Mouse (Mus musculus) urinary bladder, postnatal 4 days (tissue): ENCODE results near the gene Bcr.

Source experiments
- DNase-seq, 2 experiments: peaks; one replicate each; pipeline ENCODE4 v3.0.0; 2021 to 2022; ENCODE audit warnings: low spot score in 2 of 2

Bcr gene

GRCm38 (mm10) chr10:75178911-75179310 lies 118.5 kb downstream of the Bcr start:
- peak in 1 of 2 experiments; percentile 13 for DNase-seq

DNA sequence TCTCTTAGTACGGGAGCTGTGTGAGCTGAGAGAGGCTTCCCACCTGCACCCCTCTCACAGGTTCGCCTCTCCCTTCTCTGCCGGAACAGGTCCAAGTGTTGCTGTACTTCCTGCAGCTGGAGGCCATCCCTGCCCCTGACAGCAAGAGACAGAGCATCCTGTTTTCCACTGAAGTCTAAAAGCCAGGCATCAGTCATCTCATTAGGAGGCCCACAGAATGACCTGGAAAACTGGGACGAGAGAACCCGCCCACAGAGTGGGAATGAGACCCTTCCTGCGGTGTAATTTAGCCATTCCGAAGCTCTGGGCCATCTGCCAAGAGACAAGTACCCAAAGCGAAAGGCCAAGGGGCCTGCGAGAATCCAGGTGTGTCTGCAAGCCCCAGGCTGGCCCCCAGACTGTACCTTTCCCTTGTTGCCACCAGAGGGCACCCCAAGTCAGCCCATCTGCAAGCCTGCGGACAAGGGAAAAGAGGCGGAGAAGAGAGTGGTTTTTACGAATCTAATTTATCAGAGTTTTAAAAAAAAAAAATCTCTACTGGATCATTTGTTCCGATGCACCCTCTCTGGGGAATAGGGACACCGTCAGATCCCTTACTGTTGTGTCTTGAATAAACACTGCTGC lies 121.9 kb downstream of the Bcr start:
- peak; percentile 64 to 77 for DNase-seq

DNA sequence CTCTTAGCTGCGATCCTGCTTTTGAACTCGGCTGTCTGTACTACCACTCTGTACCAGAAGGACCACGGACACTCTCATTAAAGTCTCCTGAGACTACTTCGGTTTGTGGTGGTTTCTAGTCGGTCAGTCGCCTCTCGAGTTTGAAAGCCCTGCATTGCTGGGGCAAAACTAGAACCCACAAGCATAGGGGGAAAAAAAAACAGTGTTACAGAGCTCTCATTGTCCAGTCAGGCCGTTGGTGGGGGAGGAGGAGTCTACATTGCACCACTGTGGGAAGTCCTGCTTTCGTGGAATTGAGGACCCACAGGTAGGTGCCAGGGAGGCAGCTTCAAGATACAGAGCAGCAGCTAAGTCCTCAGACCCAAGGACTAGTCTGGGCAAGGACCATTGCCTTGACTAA lies 124.4 kb downstream of the Bcr start:
- no peak for DNase-seq

DNA sequence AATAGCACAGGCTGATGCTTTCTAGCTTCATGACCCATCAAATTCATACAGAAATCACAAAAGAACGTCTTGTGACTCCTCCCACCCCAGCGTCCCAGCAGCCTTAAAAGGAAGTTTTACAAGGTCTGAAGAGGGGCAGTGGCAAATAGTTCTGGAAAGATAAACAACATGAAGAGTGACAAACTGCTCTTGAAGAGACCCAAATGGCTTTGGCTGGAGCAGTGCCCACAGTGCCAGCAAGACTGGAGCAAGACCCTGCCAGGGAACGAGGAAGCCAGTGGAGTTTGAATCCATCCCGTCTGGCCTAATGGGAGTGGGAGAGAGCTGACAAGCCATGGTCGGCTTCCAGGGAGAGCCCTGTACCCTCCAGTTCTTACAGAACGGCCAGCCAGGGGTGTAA lies 126.2 kb downstream of the Bcr start:
- no peak for DNase-seq

GRCm38 (mm10) chr10:75187366-75188056 lies 127.1 kb downstream of the Bcr start:
- DNase-seq: peak in 1 of 2 experiments; percentile 15

DNA sequence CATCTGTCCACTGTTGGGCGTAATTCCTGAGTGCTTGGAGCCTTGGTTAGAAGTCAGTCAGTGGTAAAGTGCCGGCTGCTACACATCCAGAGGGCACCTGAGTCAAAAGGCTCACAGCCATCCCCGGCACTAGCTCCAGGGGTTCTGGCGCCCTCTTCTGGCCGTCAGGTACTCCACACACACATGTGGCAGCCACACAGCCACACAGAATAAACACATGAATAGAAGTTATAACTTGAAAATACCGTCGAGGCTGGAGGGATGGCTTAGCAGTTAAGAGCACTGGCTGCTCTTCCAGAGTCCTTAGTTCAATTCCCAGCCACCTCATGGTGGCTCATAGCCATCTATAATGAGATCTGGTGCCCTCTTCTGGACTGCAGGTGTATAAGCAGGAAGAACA lies 131.3 kb downstream of the Bcr start:
- no peak for DNase-seq

GRCm38 (mm10) chr10:75197817-75198216 lies 137.4 kb downstream of the Bcr start:
- no peak for DNase-seq

DNA sequence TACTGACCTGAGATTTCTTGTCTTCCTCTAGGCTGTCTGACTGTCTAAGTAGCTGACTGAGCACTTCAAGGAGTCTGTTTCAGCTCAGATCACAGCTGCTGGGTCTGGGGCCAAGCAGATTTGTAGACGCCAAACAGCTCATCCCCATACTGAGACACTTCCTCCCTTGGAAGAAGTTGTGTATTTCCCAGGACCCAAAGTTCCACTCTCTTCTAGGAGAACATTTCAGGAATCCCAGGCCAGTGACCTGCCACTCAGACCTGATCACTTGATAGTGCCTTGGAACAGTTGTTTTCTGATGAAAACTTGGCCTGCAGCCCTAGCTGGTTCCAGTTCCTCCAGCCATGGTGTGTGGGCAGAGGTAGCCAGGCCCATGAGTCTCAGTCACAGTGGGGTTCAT lies 140.3 kb downstream of the Bcr start:
- no peak for DNase-seq

- no peak for DNase-seq
These were observed 145.8 kb downstream of the Bcr start for GRCm38 (mm10) chr10:75206192-75206591.

DNA sequence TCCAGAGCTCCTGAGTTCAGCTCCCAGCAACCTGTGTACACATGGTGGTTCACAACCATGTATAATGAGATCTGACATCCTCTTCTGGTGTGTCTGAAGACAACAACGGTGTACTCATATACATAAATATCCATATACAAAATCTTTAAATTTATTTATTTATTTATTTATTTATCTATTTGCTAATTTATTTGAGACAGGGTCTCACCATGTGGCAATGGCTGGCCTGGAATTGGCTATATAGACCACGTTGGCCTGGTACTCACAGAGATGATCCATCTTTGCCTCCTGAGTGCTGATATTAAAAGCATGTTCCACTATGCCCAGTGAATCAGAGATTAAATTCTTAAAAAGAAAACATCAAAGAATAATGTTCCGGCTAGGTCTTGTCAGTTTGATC lies 150.4 kb downstream of the Bcr start:
- DNase-seq: no peak

DNA sequence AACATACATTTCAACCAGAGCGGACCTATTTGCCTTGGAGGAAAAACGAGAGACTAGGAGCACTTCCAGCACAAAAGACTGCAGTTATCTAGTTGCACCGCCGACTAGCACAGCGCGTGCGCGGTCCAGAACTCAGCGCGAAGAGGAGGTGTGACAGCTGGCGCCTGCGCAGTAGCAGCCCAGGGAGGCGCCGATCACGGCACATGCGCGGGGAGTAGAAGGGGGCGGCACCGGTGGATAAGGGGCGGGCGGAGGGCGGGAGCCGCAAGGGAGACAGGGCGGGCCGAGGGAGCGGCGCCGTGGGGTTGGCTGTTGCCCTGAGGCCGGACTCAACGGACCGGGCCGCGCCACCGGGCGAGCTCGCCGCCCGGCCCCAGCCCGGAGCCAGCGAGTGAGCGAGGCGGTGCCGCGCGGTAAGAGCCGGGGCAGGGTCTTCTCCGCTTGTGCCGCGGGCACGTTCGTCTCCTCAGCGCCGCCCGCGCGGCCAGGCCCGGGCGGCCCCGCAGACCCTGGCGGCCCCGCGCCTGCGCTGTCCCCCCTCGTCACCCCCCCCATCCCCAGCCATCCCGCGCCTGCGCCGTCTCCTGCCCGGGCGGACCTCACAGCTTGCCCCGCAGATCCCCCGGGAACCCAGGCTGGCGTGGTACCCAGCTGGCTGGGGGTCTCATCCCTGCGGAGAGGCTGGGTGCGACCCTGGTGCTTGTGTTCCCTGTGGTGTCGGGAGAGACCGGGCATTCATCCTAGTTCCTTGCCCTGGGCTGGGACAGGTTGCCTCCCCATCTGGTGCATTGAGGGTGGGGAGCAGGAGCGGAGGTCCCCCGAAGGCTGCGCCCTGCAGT lies 151.6 kb downstream of the Bcr start, which contains the start of gene Specc1l:
Specc1l (plus strand) TSS at position 267 of the 839 bp plus-strand sequence.
- DNase-seq: peak; percentile 96 to 97

DNA sequence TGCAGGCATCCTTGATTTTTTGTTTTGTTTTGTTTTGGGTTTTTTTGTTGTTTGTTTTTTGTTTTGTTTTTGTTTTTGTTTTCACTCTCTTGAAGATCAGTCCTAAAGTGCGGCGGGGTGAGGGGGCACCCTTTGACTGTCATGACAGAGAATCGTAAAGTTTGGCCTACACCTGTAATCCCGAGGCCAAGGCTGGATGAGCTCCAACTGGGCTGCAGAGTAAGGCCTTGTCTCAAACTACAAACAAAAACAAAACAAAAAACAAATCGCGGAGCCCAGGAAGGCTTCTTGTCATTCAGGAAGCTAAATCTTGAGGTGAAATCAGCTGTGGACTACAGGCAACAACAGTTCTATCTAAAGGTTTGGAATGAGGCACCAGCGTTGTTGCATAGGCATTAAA lies 152.6 kb downstream of the Bcr start:
- DNase-seq: no peak

DNA sequence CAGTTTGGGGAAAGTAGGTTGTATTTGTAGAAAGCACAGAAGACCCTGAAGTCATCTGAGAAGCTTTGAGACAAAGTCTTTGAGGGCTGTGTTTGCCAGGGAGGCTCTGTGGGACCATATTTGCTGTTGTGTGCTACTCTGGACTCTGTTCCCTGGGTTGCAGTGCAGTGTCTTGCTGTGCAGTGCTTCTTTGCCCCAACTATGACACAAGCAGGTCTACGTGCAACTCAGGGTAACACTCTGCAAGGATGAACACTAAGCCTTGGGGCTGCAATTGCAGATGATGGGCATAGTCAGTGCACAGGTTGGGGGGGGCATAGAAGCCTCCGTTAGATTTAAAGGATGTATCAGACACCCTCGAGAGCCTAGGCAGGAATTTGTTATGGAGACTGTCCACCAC lies 160.3 kb downstream of the Bcr start:
- no peak for DNase-seq

DNA sequence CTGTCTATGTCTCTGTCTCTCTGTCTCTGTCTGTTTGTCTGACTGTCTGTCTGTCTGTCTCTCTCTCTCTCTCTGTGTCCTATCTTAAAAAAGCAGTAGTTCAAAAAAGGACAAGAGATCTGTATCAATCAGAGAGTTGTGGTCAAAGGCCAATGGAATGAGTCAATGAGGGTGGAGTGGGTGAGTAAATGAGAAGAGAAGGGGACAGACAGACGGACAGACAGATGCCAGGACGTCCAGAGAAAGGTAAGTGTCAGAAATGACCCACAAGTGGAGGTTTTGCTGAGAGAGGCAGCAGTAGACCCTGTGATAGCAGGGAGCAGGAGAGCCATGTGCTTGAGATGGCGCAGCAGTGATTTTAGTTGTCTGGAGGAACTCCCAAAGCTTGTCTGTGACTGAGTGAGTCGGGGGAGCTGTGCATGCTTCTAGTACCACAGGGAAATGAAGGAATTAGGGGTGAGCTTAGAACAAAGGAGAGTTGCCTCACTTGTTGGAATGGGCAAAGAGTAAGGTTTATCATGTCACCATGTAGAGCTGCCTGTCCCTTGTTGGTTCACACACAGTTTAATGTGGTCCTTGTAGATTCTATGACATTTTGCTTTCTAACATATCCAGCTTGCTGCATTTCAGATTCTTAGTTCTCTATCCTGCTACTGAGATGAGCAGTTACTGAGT lies 161.7 kb downstream of the Bcr start:
- DNase-seq: no peak

DNA sequence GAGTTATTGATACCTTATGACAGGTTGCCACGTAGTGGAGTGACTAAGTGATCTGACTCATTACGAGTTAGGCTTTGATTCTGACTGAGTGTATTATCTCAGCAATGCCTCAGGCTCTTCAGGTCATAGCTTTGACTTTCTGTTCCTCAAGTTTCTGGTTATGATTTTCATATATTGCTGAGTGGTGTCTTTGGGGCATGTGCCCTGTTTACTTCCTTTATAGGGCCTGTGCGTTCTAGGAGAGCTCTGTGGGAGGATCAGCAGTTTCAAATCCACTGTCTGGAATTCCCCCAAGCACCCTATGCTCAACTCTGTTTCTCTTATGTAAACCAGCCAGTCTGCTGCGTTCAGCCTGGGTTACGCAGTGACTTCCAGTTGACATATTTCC lies 162.2 kb downstream of the Bcr start:
- no peak for DNase-seq

GRCm38 (mm10) chr10:75224154-75224553 lies 163.8 kb downstream of the Bcr start:
- no peak for DNase-seq

DNA sequence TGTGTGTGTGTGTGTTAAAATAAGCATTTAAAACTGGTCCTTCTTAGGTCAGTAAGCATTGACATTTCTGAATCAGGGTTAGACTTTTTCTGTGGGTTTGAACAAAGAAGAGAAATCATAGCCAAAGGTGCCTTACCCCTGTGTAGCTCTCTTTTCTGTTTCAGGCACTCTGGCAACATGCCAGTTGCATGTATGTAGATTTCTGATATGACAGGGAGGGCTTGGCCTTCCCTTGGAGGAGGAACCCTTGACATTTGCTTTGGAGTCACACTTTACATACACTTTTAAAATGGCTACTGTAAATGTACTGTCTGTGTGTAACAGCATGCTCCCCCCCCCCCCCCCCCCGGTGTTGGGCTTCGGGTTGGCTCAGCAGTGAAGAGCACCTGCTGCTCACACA lies 164.2 kb downstream of the Bcr start:
- DNase-seq: no peak

DNA sequence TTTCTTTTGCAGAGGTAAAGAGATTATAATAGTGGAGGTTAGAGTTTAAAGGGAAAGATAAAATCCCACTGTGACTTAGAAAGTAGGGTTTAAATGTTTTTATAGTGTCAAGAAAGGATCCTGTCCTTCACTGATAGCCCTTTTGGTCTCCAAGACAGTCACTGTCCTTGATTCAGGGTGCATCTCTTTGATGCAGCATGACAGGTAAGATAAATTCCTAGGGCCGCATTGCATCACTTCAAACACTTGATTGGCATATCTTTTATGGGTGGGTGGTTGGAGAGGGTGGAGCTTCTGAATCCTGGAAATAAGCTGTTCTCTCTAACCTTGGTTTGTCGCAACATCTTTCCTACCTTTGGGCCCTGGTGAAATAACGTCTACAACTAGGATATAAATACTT lies 167.0 kb downstream of the Bcr start:
- DNase-seq: no peak

DNA sequence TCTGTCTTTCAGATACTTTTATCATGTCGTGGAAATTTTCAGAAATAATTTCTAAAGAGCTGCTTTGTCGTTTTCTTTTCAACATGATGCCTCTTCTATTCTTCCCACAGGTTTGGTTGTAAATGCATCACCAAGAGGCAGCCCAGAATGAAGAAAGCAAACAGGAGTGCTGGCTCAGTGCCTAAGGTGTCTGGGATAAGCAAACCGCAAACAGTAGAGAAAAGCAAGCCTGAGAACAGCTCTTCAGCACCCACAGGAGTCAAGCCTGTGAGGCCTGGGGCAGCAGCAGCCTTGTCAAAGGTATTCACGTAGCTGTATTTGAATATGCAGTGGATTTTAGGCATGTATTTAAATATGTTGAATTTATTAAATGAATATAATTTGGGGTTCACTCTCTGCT lies 170.2 kb downstream of the Bcr start:
- DNase-seq: no peak

GRCm38 (mm10) chr10:75231876-75232275 lies 171.5 kb downstream of the Bcr start:
- DNase-seq: no peak

DNA sequence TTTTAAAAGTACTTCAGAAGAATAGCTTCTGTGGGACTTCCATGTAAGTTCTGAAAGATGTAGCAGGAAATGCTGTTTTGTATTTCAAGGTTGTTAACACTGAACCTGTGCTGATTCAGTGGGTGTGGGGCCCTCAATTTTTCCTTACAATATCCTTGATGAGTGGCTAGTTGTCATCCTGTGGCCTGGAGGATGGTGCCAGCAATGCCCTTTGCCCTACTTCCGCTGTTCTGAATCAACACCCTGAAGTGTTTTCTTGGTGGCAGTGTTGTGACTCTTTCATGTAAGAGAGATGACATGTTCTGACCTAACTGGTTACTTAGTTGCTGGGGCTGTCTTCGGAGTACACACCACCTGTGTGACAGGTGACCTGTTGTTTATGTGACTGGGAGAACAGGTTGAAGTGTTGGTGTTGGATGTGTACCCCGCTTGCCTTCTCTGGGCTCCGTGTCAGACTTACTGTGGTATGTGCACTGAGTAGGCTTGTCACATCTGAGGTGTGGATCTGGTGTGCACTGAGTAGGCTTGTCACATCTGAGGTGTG lies 172.3 kb downstream of the Bcr start:
- DNase-seq: no peak

- no peak for DNase-seq
These were observed 173.1 kb downstream of the Bcr start for GRCm38 (mm10) chr10:75233489-75233888.
